Mouse (Mus musculus) lung, embryonic 16.5 days (tissue): ENCODE data around the gene Lsamp. TPM values are rescaled to one million over a fixed set of nuclear protein-coding genes. Genes with fewer than 3 reads are reported as not detected.

Experiments
- ATAC-seq: fragments of 200-750 bp; cut with Nextera tagmentation; 2 replicates; pipeline ENCODE4 v1.8.0; 2017; ENCODE audit warnings: low read depth, mild to moderate bottlenecking, moderate library complexity
- H3K27ac ChIP-seq: fragments of 300-500 bp; sonication (generic); 2 replicates; pipeline ENCODE4 v1.5.1; 2014; ENCODE audit warnings: mild to moderate bottlenecking, control low read depth, low read length
- H3K27me3 ChIP-seq: fragments of 300-500 bp; sonication (generic); 2 replicates; pipeline ENCODE4 v1.6.1; 2014; ENCODE audit warnings: low read depth, low read length, mixed read lengths; ENCODE audit not compliant: control insufficient read depth, insufficient read depth
- H3K36me3 ChIP-seq: fragments of 300-500 bp; sonication (generic); 2 replicates; pipeline ENCODE4 v1.6.1; 2014; ENCODE audit warnings: low read length; ENCODE audit not compliant: control insufficient read depth, insufficient read depth
- H3K4me1 ChIP-seq: fragments of 300-500 bp; sonication (generic); replicated peaks from 2 replicates; pipeline ENCODE4 v1.6.1; 2014; ENCODE audit warnings: low read length, mixed read lengths; ENCODE audit not compliant: control insufficient read depth, insufficient read depth
- H3K4me2 ChIP-seq: fragments of 300-500 bp; sonication (generic); 2 replicates; pipeline ENCODE4 v1.6.1; 2014; ENCODE audit warnings: low read depth, low read length, control low read depth
- H3K4me3 ChIP-seq: fragments of 300-500 bp; sonication (generic); 2 replicates; pipeline ENCODE4 v1.5.1; 2014; ENCODE audit warnings: mild to moderate bottlenecking, low read length, control low read depth
- H3K9ac ChIP-seq: fragments of 300-500 bp; sonication (generic); 2 replicates; pipeline ENCODE4 v1.6.1; 2014; ENCODE audit warnings: low read length, control low read depth
- H3K9me3 ChIP-seq: fragments of 300-500 bp; sonication (generic); 2 replicates; pipeline ENCODE4 v1.6.1; 2016; ENCODE audit warnings: low read length; ENCODE audit not compliant: control insufficient read depth
- WGBS: fragments of 180-500 bp; shearing (Covaris S2); extraction: QIAGEN DNeasy Blood & Tissue Kit; methylation state at CpG from one replicate; pipeline ENCODE4 v1.1.7; 2014; 5-methylcytosine and 5-hydroxymethylcytosine counted together
- polyA plus RNA-seq: library from polyadenylated mRNA; unstranded; fragments of >200 nt; fragmentation: Nextera tagmentation; extraction: Ambion mirVana; gene quantifications from 2 replicates; pipeline ENCODE4 v1.2.1, GENCODE M21; 2015

Lsamp gene
- polyA plus RNA-seq, 1 experiment from 2014 or later, result 1.2 TPM

DNA sequence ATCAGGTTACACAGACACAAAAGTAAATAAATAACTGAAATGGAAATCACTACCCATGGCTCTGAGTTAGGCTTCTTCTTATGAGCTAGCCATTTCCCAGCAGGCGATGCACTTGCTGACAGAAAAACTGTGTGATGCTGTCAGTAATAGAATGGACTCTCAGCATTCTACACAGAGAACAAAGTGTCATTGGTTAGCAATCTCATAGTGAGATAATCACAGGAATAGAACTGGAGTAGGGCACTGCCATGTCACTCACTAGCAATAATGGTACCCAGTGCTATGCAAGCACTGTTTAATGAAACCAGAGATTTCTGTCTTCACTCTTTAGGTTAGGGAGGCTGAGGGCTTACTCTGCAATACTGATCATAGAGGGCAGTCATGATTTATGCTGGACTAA, 669.3 kb downstream of the Lsamp start:
- ATAC-seq, result no peak
- Histone ChIP-seq H3K9ac (no peak overlapping the region), H3K4me2 (no peak overlapping the region), H3K4me3 (no peak overlapping the region), H3K4me1 (no peaks in the 10 kb centered on the region), H3K27me3 (no peaks in the 10 kb centered on the region), H3K27ac (no peak overlapping the region), H3K9me3 (no peaks in the 10 kb centered on the region), H3K36me3 (no peaks in the 10 kb centered on the region)
- WGBS, result 94% methylated on average over 1 of the region's 1 CpGs

DNA sequence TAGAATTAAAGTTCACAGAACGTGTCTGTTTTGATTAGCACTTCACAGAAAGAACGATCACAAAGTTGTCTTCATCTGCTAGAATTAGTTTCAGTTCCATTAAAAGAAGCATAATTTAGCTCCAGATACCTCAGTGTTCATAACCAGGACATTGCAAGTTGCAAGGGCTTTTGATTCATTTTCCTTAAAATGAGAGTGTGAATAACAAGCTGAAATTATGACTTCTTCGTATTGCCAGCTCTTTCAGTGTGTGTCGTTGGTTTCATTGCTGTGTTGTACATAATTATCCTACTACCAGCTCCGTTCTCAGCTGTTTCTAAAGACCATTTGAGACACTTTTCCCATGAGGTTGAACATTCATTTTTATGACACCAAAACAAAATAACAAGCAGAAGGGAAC, 672.2 kb downstream of the Lsamp start:
- no peak for ATAC-seq
- no peak overlapping the region for H3K4me3 ChIP-seq

DNA sequence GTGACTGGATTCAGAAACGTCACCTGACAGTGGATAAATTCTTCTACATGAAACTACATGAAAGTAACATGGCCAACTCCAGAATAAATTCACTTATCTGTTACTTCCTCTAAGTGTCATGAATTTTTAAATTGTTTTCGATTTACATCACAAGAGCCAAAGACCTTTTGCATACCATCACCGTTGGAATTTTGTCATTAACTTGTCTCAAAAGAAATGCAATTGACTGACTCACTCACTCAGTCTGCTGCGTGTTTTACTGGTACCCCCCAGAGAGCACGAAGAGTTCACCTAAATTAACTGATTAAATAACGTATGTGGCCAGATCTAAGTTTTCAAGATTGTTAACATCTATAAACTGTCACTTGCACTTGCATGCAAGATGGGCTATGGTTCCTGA, 672.7 kb downstream of the Lsamp start:
- ATAC-seq, result no peak
- Histone ChIP-seq H3K4me1 (no peaks in the 10 kb centered on the region), H3K36me3 (no peaks in the 10 kb centered on the region), H3K9ac (no peak overlapping the region), H3K4me2 (no peak overlapping the region), H3K27ac (no peak overlapping the region), H3K4me3 (no peak overlapping the region), H3K27me3 (no peaks in the 10 kb centered on the region), H3K9me3 (no peaks in the 10 kb centered on the region)
- WGBS, result 23% methylated on average over 6 of the region's 6 CpGs

More for the DNA sequence above, 672.2 kb downstream of the Lsamp start:
- Histone ChIP-seq H3K9ac (no peak overlapping the region), H3K36me3 (no peaks in the 10 kb centered on the region), H3K4me2 (no peak overlapping the region), H3K9me3 (no peaks in the 10 kb centered on the region), H3K4me1 (no peaks in the 10 kb centered on the region), H3K27ac (no peak overlapping the region), H3K27me3 (no peaks in the 10 kb centered on the region)
- 73% methylated on average over 5 of the region's 5 CpGs for WGBS

DNA sequence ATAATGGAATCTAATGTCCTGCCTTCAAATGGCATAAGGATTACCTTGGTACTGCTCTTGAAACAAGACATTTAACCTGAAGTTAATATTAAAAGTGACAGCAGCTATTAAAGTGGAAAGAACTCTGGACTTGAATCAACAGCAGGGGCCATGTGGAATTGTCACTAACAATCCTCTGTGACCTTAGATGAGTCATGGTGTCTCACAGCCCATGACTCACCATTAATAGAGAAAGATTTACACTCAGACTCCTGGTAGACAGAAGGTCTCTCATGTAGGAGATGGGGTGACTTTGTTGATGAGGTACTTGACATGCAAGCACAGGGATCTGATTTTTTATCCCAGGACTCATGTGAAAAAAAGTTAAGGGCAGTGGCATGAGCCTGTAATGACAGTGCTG, 701.4 kb downstream of the Lsamp start:
- H3K4me1 ChIP-seq, result no peaks in the 10 kb centered on the region
- H3K36me3 ChIP-seq, result no peaks in the 10 kb centered on the region
- ATAC-seq, result no peak
- no peaks in the 10 kb centered on the region for H3K27me3 ChIP-seq
- no peaks in the 10 kb centered on the region for H3K9me3 ChIP-seq
- no peak overlapping the region for H3K4me3 ChIP-seq
- H3K27ac ChIP-seq, result no peak overlapping the region
- H3K4me2 ChIP-seq, result no peak overlapping the region
- no peak overlapping the region for H3K9ac ChIP-seq

DNA sequence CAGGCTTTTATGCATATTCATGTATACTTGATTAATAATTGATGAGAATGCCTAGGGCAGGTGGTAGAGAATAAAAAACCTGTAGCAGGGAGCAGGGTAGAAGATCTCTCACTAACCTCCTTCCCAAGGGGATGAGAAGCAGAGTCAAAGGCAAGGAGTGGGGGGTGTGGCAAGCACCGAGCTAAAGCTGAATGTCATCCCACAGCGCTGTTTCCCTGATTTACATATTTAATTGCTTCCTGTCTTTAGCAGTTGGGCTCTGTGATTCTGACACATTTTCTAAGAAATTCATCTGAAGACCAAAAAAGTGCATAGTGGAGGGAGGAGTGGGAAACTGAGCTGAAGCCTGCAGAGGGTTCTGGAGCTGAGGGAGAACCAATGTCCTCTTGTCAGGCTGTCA, 708.1 kb downstream of the Lsamp start:
- WGBS, result 42% methylated on average over 2 of the region's 2 CpGs
- no peak for ATAC-seq
- H3K9ac ChIP-seq, result no peak overlapping the region
- H3K27ac ChIP-seq, result no peak overlapping the region
- no peaks in the 10 kb centered on the region for H3K27me3 ChIP-seq
- H3K9me3 ChIP-seq, result no peaks in the 10 kb centered on the region
- no peak overlapping the region for H3K4me3 ChIP-seq
- H3K36me3 ChIP-seq, result no peaks in the 10 kb centered on the region
- no peaks in the 10 kb centered on the region for H3K4me1 ChIP-seq
- no peak overlapping the region for H3K4me2 ChIP-seq

DNA sequence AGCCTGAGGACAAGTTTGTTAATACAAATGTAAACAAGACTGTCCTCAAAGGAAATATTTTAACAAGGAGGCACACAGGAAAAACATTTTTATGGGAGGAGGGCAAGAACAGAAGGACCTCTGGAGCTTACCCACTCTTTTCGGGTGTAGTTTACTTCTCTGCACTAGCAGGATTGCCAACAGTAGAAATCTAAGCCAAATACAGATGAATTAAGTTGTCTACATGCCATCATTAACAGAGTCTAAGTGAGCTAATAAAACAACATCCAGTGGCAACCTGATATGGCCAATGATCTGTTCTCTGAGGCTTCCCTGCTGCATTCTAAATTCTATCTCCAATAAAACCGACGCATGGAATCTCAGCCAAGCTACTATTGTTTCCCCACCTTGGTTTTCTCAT, 713.1 kb downstream of the Lsamp start:
- Histone ChIP-seq H3K4me1 (no peaks in the 10 kb centered on the region), H3K27me3 (no peaks in the 10 kb centered on the region), H3K9me3 (no peaks in the 10 kb centered on the region), H3K27ac (no peak overlapping the region), H3K4me3 (no peak overlapping the region), H3K9ac (no peak overlapping the region), H3K4me2 (no peak overlapping the region), H3K36me3 (no peaks in the 10 kb centered on the region)
- no peak for ATAC-seq
- 66% methylated on average over 3 of the region's 3 CpGs for WGBS

DNA sequence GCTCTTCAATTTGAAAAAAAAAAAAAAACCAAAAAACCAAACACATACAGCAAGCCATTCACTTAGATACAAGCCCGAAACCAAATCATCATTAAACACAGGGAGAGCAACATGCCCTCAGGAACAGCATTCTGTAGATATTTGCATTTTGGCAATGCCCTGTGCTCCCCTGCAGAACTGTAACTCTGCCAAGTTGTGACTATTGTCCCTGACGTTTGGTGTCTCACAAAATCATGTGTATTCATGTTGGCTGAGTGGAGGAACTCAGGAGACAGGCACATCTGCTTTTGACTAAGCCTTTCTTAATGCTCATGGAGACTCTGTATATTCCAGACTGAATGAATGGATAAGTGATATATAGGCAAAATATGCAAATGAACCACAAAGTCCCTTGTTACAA, 724.4 kb downstream of the Lsamp start:
- H3K4me3 ChIP-seq, result no peak overlapping the region
- no peaks in the 10 kb centered on the region for H3K9me3 ChIP-seq
- no peaks in the 10 kb centered on the region for H3K27me3 ChIP-seq
- H3K9ac ChIP-seq, result no peak overlapping the region
- no peak overlapping the region for H3K4me2 ChIP-seq
- ATAC-seq, result no peak
- H3K27ac ChIP-seq, result no peak overlapping the region
- no peaks in the 10 kb centered on the region for H3K36me3 ChIP-seq
- WGBS, result 50% methylated on average over 2 of the region's 2 CpGs
- H3K4me1 ChIP-seq, result no peaks in the 10 kb centered on the region

DNA sequence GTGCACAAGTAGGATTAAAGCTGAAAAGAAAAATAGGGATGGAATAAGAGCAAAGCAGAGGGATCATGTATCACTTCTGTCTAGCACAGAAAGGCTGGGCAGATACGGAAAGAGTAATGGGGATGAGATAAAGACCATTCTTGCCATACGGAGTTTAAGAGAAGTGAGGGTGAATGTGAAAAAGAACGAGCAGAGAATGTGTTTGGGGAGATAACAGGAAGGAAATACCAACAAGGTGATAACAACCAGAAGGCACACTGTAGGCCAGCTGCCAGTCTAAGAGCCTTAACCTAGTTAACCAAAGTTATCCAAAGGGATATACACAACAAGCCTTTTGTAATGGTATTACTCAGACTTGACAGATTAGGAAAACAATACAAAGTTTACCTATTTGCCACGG, 725.4 kb downstream of the Lsamp start:
- ATAC-seq, result no peak
- no peak overlapping the region for H3K4me3 ChIP-seq
- no peaks in the 10 kb centered on the region for H3K9me3 ChIP-seq
- no peak overlapping the region for H3K9ac ChIP-seq
- no peaks in the 10 kb centered on the region for H3K4me1 ChIP-seq
- no peak overlapping the region for H3K4me2 ChIP-seq
- WGBS, result 13% methylated on average over 4 of the region's 4 CpGs
- no peaks in the 10 kb centered on the region for H3K27me3 ChIP-seq
- no peak overlapping the region for H3K27ac ChIP-seq
- H3K36me3 ChIP-seq, result no peaks in the 10 kb centered on the region

DNA sequence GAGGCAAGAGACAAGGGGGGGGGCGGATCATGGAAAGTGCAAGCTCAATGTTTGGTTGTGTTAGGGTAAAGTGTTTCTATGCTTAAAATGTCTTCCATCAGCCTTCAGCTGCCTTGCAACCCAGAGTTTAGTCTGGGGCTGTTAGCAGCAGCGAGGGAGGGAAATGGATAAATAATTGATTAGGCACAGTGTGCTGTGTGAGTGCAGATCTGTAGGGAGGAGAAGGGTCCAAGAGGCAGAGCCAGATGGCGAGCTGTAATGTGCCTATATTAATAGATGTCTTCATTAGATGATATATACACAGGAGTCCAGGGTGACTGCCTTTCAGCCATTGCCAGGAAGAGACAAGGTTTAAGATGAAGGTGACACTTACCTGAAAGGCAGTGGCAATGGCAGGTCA, 725.9 kb downstream of the Lsamp start:
- 46% methylated on average over 3 of the region's 3 CpGs for WGBS

DNA sequence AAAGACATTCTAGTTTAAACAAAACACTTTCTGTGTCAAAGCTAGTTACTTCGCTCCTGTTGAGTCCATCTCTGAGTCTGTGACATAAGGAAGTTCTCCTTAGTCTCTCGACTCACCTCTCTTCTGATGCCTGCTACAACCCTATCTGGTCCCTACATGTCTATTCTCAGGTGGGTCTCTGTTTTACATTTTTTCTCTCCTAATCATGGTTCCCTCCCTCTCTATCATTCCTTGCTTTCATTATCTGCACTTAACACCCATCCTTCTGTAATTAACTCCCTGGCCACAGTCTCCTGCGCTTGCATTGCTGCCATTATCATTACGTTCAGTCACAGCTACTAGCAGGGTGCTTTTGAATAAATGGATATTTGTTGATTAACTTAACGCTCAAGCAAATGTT, 726.3 kb downstream of the Lsamp start:
- no peaks in the 10 kb centered on the region for H3K36me3 ChIP-seq
- H3K4me3 ChIP-seq, result no peak overlapping the region
- no peaks in the 10 kb centered on the region for H3K4me1 ChIP-seq
- no peak for ATAC-seq
- whole genome bisulfite sequencing, result 71% methylated on average over 5 of the region's 5 CpGs
- no peak overlapping the region for H3K9ac ChIP-seq
- no peaks in the 10 kb centered on the region for H3K9me3 ChIP-seq
- no peak overlapping the region for H3K4me2 ChIP-seq
- no peak overlapping the region for H3K27ac ChIP-seq
- H3K27me3 ChIP-seq, result no peaks in the 10 kb centered on the region

More for the DNA sequence above, 725.9 kb downstream of the Lsamp start:
- no peaks in the 10 kb centered on the region for H3K4me1 ChIP-seq
- no peaks in the 10 kb centered on the region for H3K36me3 ChIP-seq
- no peak for ATAC-seq
- no peak overlapping the region for H3K9ac ChIP-seq
- no peak overlapping the region for H3K4me2 ChIP-seq
- H3K27ac ChIP-seq, result no peak overlapping the region
- H3K9me3 ChIP-seq, result no peaks in the 10 kb centered on the region
- H3K27me3 ChIP-seq, result no peaks in the 10 kb centered on the region
- no peak overlapping the region for H3K4me3 ChIP-seq
